Mouse (Mus musculus) layer of hippocampus, adult 18-20 months (tissue): ENCODE data around the gene Ifne. TPM values are rescaled to one million over a fixed set of nuclear protein-coding genes. Genes with fewer than 3 reads are reported as not detected.
A peak's percentile ranks its signal among the peaks of the same experiment; 100 is the strongest.
"Not testable (repeated sequence)": the region's sequence is repeated elsewhere in the genome, so short reads cannot be mapped to it uniquely, and the experiment has no call there.

Source experiments
- DNase-seq, 2 experiments: peaks; one replicate each; pipeline ENCODE4 v3.0.0; 2022; ENCODE audit warnings: low spot score in 2 of 2
- microRNA-seq, 2 experiments: library from miRNA; unstranded; fragments of <30 nt; microRNA quantifications; one replicate each; pipeline ENCODE4 v1.2.0; 2021
- total RNA-seq, 2 experiments: library from RNA; stranded (reverse); gene quantifications; 2 replicates each; pipeline ENCODE4 v1.2.3; 2021

Ifne gene
- total RNA-seq, 2 experiments from 2014 or later, result not detected

GRCm38 (mm10) chr4:88867926-88868911 is 11.8 kb downstream of the Ifne start:
- peak in 1 of 2 experiments; percentile 27 for DNase-seq

- DNase-seq, result peak; percentile 43 to 77
Measured at GRCm38 (mm10) chr4:88867366-88867925, 12.6 kb downstream of the Ifne start.

- DNase-seq, result no peak
Measured at GRCm38 (mm10) chr4:88865011-88865569, 14.9 kb downstream of the Ifne start.

- DNase-seq, result no peak
Measured at GRCm38 (mm10) chr4:88864599-88864998, 15.4 kb downstream of the Ifne start.

GRCm38 (mm10) chr4:88863309-88863708 is 16.7 kb downstream of the Ifne start:
- no peak for DNase-seq

- no peak for DNase-seq
Measured at GRCm38 (mm10) chr4:88859214-88859613, 20.8 kb downstream of the Ifne start.

DNA sequence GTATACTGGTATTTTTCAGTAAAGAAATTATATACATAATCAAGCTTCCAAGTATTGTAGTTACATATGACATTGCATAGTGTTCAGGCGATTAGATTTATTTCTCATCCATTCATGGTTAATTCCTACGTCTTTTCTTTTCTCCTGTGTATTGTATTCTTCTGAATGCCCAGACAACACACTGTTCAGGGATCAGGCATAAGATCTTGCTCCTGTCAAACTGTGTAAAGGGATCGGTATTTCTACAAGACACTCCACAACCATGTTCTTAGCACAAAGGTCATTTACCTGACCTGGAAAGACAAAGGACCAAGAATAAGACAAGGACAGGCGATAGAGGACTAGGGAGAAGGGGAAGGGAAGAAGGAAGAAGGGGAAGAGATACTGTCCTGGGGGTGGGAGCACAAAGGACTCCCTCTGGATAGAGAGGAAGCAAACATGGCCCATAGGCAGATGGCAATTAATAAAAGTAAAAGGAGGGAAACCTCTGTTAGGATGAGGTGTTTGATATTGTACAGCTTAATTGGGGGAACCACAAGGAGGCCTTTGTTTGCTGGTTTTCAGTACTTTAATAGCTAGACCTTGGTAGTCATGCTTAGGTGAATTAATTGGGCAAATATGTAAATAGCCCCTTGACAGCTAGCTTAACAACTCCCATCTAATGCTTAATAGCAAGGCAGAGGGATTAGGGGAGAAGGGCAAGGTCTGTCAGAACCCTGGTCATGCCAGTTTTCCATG is 28.8 kb downstream of the Ifne start:
- no peak for DNase-seq

GRCm38 (mm10) chr4:88849698-88850097 is 30.3 kb downstream of the Ifne start, which contains the start of gene Ifna1:
Gene Ifna1, plus strand, starts transcription at chr4:88850087.
- DNase-seq, result no peak

GRCm38 (mm10) chr4:88845334-88845733 is 34.7 kb downstream of the Ifne start:
- DNase-seq, result no peak

- no peak for DNase-seq
Measured at GRCm38 (mm10) chr4:88841438-88841911, 38.5 kb downstream of the Ifne start, which contains the start of gene Ifna4. Gene Ifna4, plus strand, starts transcription at chr4:88841861.

DNA sequence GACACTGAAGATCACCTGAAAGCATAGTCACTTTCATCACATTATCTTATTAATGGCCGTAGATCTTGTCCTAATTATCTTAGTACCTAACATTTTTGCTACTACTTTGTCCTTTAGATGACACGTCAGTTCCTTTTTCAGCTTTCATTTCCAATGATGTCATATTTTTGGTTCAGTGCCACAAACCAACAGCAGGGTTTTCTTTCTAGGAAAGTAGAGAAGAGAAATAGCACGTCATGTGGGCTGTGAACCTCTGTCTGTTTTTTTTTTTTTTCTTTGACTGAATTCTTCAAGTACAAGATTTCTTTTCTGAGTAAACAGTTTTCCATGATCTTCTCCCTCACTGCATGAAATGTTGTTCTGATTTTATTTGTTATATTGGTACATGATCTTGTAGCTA is 39.9 kb downstream of the Ifne start:
- no peak for DNase-seq

DNA sequence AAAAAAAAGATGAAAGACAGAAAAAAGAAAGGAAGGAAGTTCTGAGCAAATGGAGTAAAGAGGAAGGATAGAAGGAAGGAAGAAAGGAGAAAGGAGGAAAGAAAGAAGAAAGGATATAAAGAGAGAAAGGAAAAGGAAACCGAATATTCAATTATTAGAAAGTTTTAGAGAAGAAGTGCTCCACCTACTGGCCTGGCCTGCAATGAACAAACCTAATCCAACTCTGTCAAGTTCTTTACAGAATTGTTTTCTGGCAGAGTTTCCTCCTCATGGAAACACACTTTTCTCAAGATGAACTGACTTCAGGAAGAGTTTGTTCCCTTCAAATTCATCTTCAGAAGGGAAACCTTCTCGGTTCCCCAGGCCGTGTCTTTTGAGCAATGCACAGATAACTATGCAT is 41.2 kb downstream of the Ifne start:
- DNase-seq, result peak in 1 of 2 experiments; percentile 5

- DNase-seq, result not testable (repeated sequence)
Measured at GRCm38 (mm10) chr4:88835225-88835624, 44.8 kb downstream of the Ifne start, which contains the start of gene Ifna5. Gene Ifna5, plus strand, starts transcription at chr4:88835525.

DNA sequence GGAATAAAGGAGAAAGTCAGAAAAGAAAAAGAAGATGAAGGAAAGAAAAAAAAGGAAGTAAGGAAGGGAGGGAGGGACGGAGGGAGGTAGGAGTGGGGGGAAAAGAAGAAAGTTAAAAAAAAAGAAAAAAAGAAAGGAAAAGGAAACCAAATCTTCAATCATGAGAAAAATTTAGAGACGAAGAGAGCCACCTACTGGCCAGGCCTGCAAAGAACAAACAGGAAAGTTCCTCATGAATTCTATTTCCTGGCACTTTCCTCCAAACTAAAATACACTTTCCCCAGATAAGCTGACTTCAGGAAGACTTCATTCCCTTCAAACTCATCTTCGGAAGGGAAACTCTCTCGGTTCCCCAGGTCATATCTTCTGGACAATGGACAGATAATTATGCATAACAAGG is 49.5 kb downstream of the Ifne start:
- DNase-seq, result peak in 1 of 2 experiments; percentile 48

Small RNA genes lying within 50 kb of the gene (microRNA-seq; reads per million reads assigned to microRNA genes)
- gene Mir31, result 460 to 526 reads per million in 2 experiments

Other genes starting within 250 kb of the Ifne start
- not detected for gene C87499, start 245.8 kb downstream of the Ifne start, total RNA-seq
- not detected for gene Ifna13, start 235.7 kb downstream of the Ifne start, total RNA-seq
- not detected for gene Ifna16, start 203.3 kb downstream of the Ifne start, total RNA-seq
- not detected for gene Ifna2, start 196.3 kb downstream of the Ifne start, total RNA-seq
- gene Ifnab, start 188.8 kb downstream of the Ifne start, total RNA-seq, result not detected
- 1 to 10 TPM; 1.1 to 1.6 TPM for gene Gm26566, start 158.4 kb downstream of the Ifne start, total RNA-seq
- 100 to 1,000 TPM; 103 to 111 TPM for gene Klhl9, start 157.7 kb downstream of the Ifne start, total RNA-seq
- not detected for gene Gm13271, start 125.3 kb downstream of the Ifne start, total RNA-seq
- gene Gm13283, start 120.1 kb downstream of the Ifne start, total RNA-seq, result not detected
- not detected for gene Gm13290, start 106.4 kb downstream of the Ifne start, total RNA-seq
- gene Gm13289, start 103.3 kb downstream of the Ifne start, total RNA-seq, result not detected
- gene Gm13272, start 100.4 kb downstream of the Ifne start, total RNA-seq, result not detected
- gene Ifnz, start 98.1 kb downstream of the Ifne start, total RNA-seq, result not detected
- gene Gm13276, start 94.5 kb downstream of the Ifne start, total RNA-seq, result not detected
- gene Gm13277, start 91.6 kb downstream of the Ifne start, total RNA-seq, result not detected
- not detected for gene Gm13278, start 88.7 kb downstream of the Ifne start, total RNA-seq
- not detected for gene Gm13275, start 85.7 kb downstream of the Ifne start, total RNA-seq
- not detected for gene Gm13279, start 82.8 kb downstream of the Ifne start, total RNA-seq
- not detected for gene Gm13285, start 80.5 kb downstream of the Ifne start, total RNA-seq
- gene Gm13287, start 76.9 kb downstream of the Ifne start, total RNA-seq, result not detected
- gene Gm13288, start 74.7 kb downstream of the Ifne start, total RNA-seq, result not detected
- not detected for gene Ifna7, start 64.0 kb downstream of the Ifne start, total RNA-seq
- gene Ifna11, start 60.2 kb downstream of the Ifne start, total RNA-seq, result not detected
- gene Ifna6, start 52.8 kb downstream of the Ifne start, total RNA-seq, result not detected
- not detected for gene Ifna5, start 44.7 kb downstream of the Ifne start, total RNA-seq
- not detected for gene Ifna4, start 38.3 kb downstream of the Ifne start, total RNA-seq
- gene Ifna1, start 30.1 kb downstream of the Ifne start, total RNA-seq, result not detected